Mouse (Mus musculus) heart, postnatal 0 days (tissue): ENCODE measurements around the gene Nudt7.

ENCODE experiments used
- CTCF ChIP-seq: IDR thresholded peaks from 2 replicates; pipeline ENCODE4 v1.5.1; 2016; ENCODE audit warnings: antibody characterized with exemption, control low read depth, low read depth
- EP300 ChIP-seq: IDR thresholded peaks from 2 replicates; pipeline ENCODE4 v1.6.1; 2016; ENCODE audit warnings: antibody characterized with exemption, low read depth

DNA sequence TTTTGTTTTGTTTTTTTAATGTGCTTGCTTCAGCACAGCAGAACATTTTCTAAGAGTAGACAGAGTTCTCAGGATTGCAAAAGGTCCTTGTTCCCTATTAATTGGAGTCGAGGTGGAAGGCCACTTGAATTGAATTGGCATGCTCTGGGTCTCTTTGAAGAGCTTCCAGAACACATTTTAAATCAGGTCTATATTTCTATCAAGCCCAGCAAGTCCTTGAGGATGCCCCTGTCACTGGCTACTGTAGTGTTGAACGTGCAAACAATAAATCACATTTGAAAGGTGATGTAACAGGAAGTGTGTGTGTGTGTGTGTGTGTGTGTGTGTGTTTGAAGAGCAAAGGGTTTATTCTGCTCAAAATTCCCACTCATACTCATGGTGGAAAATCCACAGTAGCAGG is 7.1 kb downstream of the Nudt7 start:
- TF ChIP-seq CTCF, result no peak
- TF ChIP-seq EP300, result no peak
